Mouse (Mus musculus): ENCODE results near the gene Tor1a. TPM values are rescaled to one million over a fixed set of nuclear protein-coding genes. Genes with fewer than 3 reads are reported as not detected.

Gene Tor1a
- polyA plus RNA-seq, 1 experiment = 42.7 TPM

DNA sequence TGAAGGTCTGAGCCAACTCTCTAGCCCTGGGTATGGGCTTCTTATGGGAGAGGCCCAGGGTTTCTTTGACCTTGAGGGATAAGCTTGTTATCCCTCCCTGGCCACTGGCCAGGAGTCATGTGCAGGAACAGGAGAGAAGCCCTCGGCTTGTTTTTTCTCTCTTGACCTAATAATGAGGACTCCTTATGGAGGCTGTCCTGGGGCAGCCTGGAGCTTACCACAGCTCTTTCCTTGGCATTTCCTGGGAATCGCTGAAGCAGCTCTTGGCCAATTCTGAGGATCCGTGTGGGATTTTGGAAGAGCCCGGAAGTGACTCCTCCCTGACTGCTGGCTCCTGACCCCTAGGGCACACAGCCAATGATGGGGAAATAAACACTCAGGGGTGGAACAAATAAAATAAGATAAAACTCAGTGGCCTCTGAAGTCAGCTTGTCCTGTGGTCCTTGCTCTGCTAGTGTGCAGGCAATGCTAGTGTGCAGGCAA lies 55.4 kb downstream of the Tor1a start:
- Histone ChIP-seq H3K36me3 (ENCODE audit: control insufficient read depth, insufficient read depth) (no peaks in the 10 kb centered on the region), H3ac (ENCODE audit: control insufficient read depth, insufficient read length) (no peak overlapping the region), H3K4me3 (no peak overlapping the region), H3K79me2 (ENCODE audit: control insufficient read depth, insufficient read depth) (no peaks in the 10 kb centered on the region), H3K27me3 (ENCODE audit: control insufficient read depth, insufficient read depth, insufficient read length) (no peaks in the 10 kb centered on the region), H3K4me2 (ENCODE audit: low read depth) (no peak overlapping the region)
- TF ChIP-seq E2F4 (IDR thresholded peaks at IDR 0.05; ENCODE audit: insufficient read depth) (no peak), MYOD1 (IDR thresholded peaks at IDR 0.05; ENCODE audit: control insufficient read depth in 1 of 3, insufficient read length in 2 of 3, low read depth in 2 of 3) (no peak), MAX (IDR thresholded peaks at IDR 0.05; ENCODE audit: low read depth) (no peak), REST (IDR thresholded peaks at IDR 0.05; ENCODE audit: insufficient read depth, insufficient read length) (no peak), MYOG (IDR thresholded peaks at IDR 0.05; ENCODE audit: control insufficient read depth in 1 of 3, insufficient read depth in 1 of 3, insufficient read length in 2 of 3, low read depth in 2 of 3) (no peak), USF1 (IDR thresholded peaks at IDR 0.05; ENCODE audit: low read depth) (no peak), CEBPB (IDR thresholded peaks at IDR 0.05; ENCODE audit: insufficient read depth, poor library complexity, severe bottlenecking) (no peak), TCF12 (IDR thresholded peaks at IDR 0.05; ENCODE audit: insufficient read depth, poor library complexity, severe bottlenecking) (no peak), POLR2AphosphoS2 (IDR thresholded peaks at IDR 0.05; ENCODE audit: insufficient read length, low read depth) (no peak), SRF (IDR thresholded peaks at IDR 0.05; ENCODE audit: control insufficient read depth, insufficient read length, low read depth) (no peak), POLR2A (IDR thresholded peaks at IDR 0.05; ENCODE audit: insufficient read length, low read depth) (no peak), TCF3 (IDR thresholded peaks at IDR 0.05; ENCODE audit: insufficient read length, low read depth) (no peak)

Other genes starting within 250 kb of the Tor1a start
- 0.12 TPM for gene 1700001O22Rik, start 164.3 kb downstream of the Tor1a start, polyA plus RNA-seq (2012; fragmentation: generic; extraction: Trizol)
- gene Ntmt1, start 160.1 kb downstream of the Tor1a start, polyA plus RNA-seq (2012; fragmentation: generic; extraction: Trizol) = 71.2 TPM
- gene Asb6, start 137.6 kb downstream of the Tor1a start, polyA plus RNA-seq (2012; fragmentation: generic; extraction: Trizol) = 44.9 TPM
- gene Prrx2, start 133.0 kb downstream of the Tor1a start, polyA plus RNA-seq (2012; fragmentation: generic; extraction: Trizol) = 21.8 TPM
- 0.56 TPM for gene Ptges, start 38.1 kb downstream of the Tor1a start, polyA plus RNA-seq (2012; fragmentation: generic; extraction: Trizol)
- gene Tor1b, start 15.0 kb downstream of the Tor1a start, polyA plus RNA-seq (2012; fragmentation: generic; extraction: Trizol) = 27.1 TPM
- 27.9 TPM for gene BC005624, start 14.3 kb upstream of the Tor1a start, polyA plus RNA-seq (2012; fragmentation: generic; extraction: Trizol)
- 38.5 TPM for gene Usp20, start 14.3 kb upstream of the Tor1a start, polyA plus RNA-seq (2012; fragmentation: generic; extraction: Trizol)
- 10.6 TPM for gene Fnbp1, start 174.1 kb upstream of the Tor1a start, polyA plus RNA-seq (2012; fragmentation: generic; extraction: Trizol)
- 35.2 TPM for gene Gpr107, start 184.4 kb upstream of the Tor1a start, polyA plus RNA-seq (2012; fragmentation: generic; extraction: Trizol)